Comparison of ENCODE assay signal across 10 mouse cellular contexts in genomic region chr3:98020431-98021229, GRCm38 (mm10). TPM values are rescaled to one million over a fixed set of nuclear protein-coding genes. Genes with fewer than 3 reads are reported as not detected.
DNase-seq lines count a peak whose midpoint lies in the region; ATAC-seq and TF ChIP-seq lines count a peak whose summit lies in the region.
"Had no signal": no experiment of that assay in that cellular context is flagged by ENCODE, and none has a peak within 500 bp of the region (broad histone marks: within the 10 kb centered on the region; RNA-seq: fewer than 3 reads in every experiment).

No protein-coding gene starts in this region.

- TF ChIP-seq CTCF in intestine, postnatal 0 days (IDR thresholded peaks at IDR 0.05; ENCODE audit: low read depth): peak; percentile 47

- H3K9ac ChIP-seq in intestine, postnatal 0 days (ENCODE audit: low read depth, low read length): no peak overlapping the region
- no peak overlapping the region for H3K9ac ChIP-seq in intestine, embryonic 15.5 days
- H3K9ac ChIP-seq in limb, embryonic 15.5 days: no peak overlapping the region
- H3K9ac ChIP-seq in stomach, embryonic 15.5 days: no peak overlapping the region
- H3K9ac ChIP-seq: neural tube, embryonic 12.5 days had no signal

- ATAC-seq in intestine, postnatal 0 days: no peak
- no peak for ATAC-seq in intestine, embryonic 15.5 days
- no peak for ATAC-seq in limb, embryonic 15.5 days (ENCODE audit: insufficient number of reproducible peaks, low FRiP score, low TSS enrichment, low read depth)
- 0 out of 2 replicates have a peak, but pooled peaks have one; percentile 13 for ATAC-seq in stomach, embryonic 15.5 days (ENCODE audit: insufficient read depth, low FRiP score, low read depth)

- H3K27ac ChIP-seq in intestine, postnatal 0 days (ENCODE audit: low read depth, low read length): no peak overlapping the region
- no peak overlapping the region for H3K27ac ChIP-seq in intestine, embryonic 15.5 days
- peak overlapping the region; percentile 68 for H3K27ac ChIP-seq in limb, embryonic 15.5 days
- peak overlapping the region; percentile 54 for H3K27ac ChIP-seq in stomach, embryonic 15.5 days
- H3K27ac ChIP-seq: neural tube, embryonic 12.5 days had no signal

- no peak overlapping the region for H3K4me2 ChIP-seq in intestine, postnatal 0 days (replicated peaks; ENCODE audit: low read depth)
- no peak overlapping the region for H3K4me2 ChIP-seq in intestine, embryonic 15.5 days (replicated peaks)
- no peak overlapping the region for H3K4me2 ChIP-seq in limb, embryonic 15.5 days
- H3K4me2 ChIP-seq in stomach, embryonic 15.5 days: peak overlapping the region; percentile 2; the same call in 1 of the 2 replicates
- H3K4me2 ChIP-seq: neural tube, embryonic 12.5 days had no signal

- H3K27me3 ChIP-seq in intestine, postnatal 0 days (replicated peaks; ENCODE audit: control insufficient read depth, insufficient read depth, low read length): no peaks in the 10 kb centered on the region
- H3K27me3 ChIP-seq in intestine, embryonic 15.5 days (replicated peaks): no peaks in the 10 kb centered on the region
- H3K27me3 ChIP-seq in limb, embryonic 15.5 days: no peaks in the 10 kb centered on the region
- H3K27me3 ChIP-seq in stomach, embryonic 15.5 days (replicated peaks): no peaks in the 10 kb centered on the region
- H3K27me3 ChIP-seq: neural tube, embryonic 12.5 days had no signal

- H3K9me3 ChIP-seq in intestine, postnatal 0 days (ENCODE audit: control insufficient read depth): no peaks in the 10 kb centered on the region
- H3K9me3 ChIP-seq in intestine, embryonic 15.5 days: no peaks in the 10 kb centered on the region
- no peaks in the 10 kb centered on the region for H3K9me3 ChIP-seq in limb, embryonic 15.5 days
- H3K9me3 ChIP-seq in stomach, embryonic 15.5 days: no peaks in the 10 kb centered on the region
- H3K9me3 ChIP-seq: neural tube, embryonic 12.5 days had no signal

- peaks cover 9% of the 10 kb centered on the region; the same call in 1 of the 2 replicates for H3K4me1 ChIP-seq in intestine, postnatal 0 days (replicated peaks; ENCODE audit: control insufficient read depth, insufficient read depth, low read length)
- peaks cover 41% of the 10 kb centered on the region for H3K4me1 ChIP-seq in intestine, embryonic 15.5 days (replicated peaks)
- peaks cover 83% of the 10 kb centered on the region for H3K4me1 ChIP-seq in limb, embryonic 15.5 days
- peaks cover 63% of the 10 kb centered on the region for H3K4me1 ChIP-seq in stomach, embryonic 15.5 days

- H3K36me3 ChIP-seq in intestine, postnatal 0 days (ENCODE audit: control insufficient read depth, insufficient read depth): 0 out of 2 replicates have a peak, but pooled peaks cover 7% of the 10 kb centered on the region
- no peaks in the 10 kb centered on the region for H3K36me3 ChIP-seq in intestine, embryonic 15.5 days
- no peaks in the 10 kb centered on the region for H3K36me3 ChIP-seq in limb, embryonic 15.5 days
- H3K36me3 ChIP-seq in stomach, embryonic 15.5 days: no peaks in the 10 kb centered on the region
- H3K36me3 ChIP-seq: G1E; neural tube, embryonic 12.5 days had no signal

- 66% methylated on average over 9 of the region's 9 CpGs for WGBS in intestine, postnatal 0 days
- WGBS in intestine, embryonic 15.5 days: 68% methylated on average over 9 of the region's 9 CpGs
- WGBS in limb, embryonic 15.5 days: 79% methylated on average over 9 of the region's 9 CpGs
- 63% methylated on average over 9 of the region's 9 CpGs for WGBS in stomach, embryonic 15.5 days

- H3K4me3 ChIP-seq in intestine, postnatal 0 days (ENCODE audit: low read depth, low read length): no peak overlapping the region
- no peak overlapping the region for H3K4me3 ChIP-seq in intestine, embryonic 15.5 days (replicated peaks)
- H3K4me3 ChIP-seq in limb, embryonic 15.5 days: no peak overlapping the region
- H3K4me3 ChIP-seq in stomach, embryonic 15.5 days (replicated peaks): no peak overlapping the region
- H3K4me3 ChIP-seq: neural tube, embryonic 12.5 days had no signal

- DNase-seq in thymus, postnatal 4 days: peak; percentile 44
- no peak for DNase-seq in thymus, postnatal 14 days
- no peak for DNase-seq in layer of hippocampus, postnatal 10 days (ENCODE audit: low spot score in 2 of 2)
- DNase-seq in thymus, postnatal 25 days: no peak

RNA-seq across cellular contexts. Expression of gene Notch2, which starts 7.3 kb away (rescaled TPM):
- polyA plus RNA-seq in intestine, postnatal 0 days (2015; fragmentation: Nextera tagmentation; extraction: Ambion mirVana): 4.9 and 5.1 TPM in 2 replicates
- polyA plus RNA-seq in intestine, embryonic 15.5 days (2015; fragmentation: Nextera tagmentation; extraction: Ambion mirVana): 15.8 and 17.9 TPM in 2 replicates
- 35.8 and 40.8 TPM in 2 replicates for polyA plus RNA-seq in limb, embryonic 15.5 days (2015; fragmentation: Nextera tagmentation; extraction: Ambion mirVana)
- 21.4 and 24.7 TPM in 2 replicates for polyA plus RNA-seq in stomach, embryonic 15.5 days (2015; fragmentation: Nextera tagmentation; extraction: Ambion mirVana)
- 10 to 100 TPM; 28.6 to 32.5 TPM for total RNA-seq in layer of hippocampus, postnatal 10 days (2021)
- polyA plus RNA-seq: G1E had no signal

Comparison
In these comparisons a context has a peak if more than half of its experiments do, and no peak if none do; other contexts are left out.
1. H3K27ac ChIP-seq: peak in limb, embryonic 15.5 days (single experiment) and stomach, embryonic 15.5 days (single experiment); none in intestine, postnatal 0 days (single experiment) and intestine, embryonic 15.5 days (single experiment).